Mouse (Mus musculus) right cerebral cortex, postnatal 4 days (tissue): ENCODE results near the gene Zbtb25.

ENCODE experiments used
- DNase-seq: peaks from one replicate; pipeline ENCODE4 v3.0.0-alpha.2; 2022

Zbtb25 gene

DNA sequence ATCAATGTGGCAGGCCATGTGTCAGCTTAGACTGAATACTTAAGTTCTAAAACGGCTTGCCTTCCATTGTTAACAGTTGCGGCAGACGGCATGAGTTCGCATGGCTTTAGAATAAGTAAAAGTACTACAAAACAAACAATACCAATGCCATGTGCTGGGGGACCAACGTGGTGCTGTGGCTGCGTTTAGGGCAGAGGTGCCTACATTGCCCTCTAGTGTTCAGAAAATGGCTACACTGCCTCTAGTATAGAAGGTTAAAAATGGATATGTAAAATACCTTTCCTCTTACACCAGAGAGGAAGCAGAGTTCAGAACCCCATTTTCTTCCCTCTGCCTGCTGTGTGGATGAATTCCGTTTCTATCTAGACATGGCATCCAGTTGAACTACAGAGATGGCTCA is 7.2 kb upstream of the Zbtb25 start:
- no peak for DNase-seq

DNA sequence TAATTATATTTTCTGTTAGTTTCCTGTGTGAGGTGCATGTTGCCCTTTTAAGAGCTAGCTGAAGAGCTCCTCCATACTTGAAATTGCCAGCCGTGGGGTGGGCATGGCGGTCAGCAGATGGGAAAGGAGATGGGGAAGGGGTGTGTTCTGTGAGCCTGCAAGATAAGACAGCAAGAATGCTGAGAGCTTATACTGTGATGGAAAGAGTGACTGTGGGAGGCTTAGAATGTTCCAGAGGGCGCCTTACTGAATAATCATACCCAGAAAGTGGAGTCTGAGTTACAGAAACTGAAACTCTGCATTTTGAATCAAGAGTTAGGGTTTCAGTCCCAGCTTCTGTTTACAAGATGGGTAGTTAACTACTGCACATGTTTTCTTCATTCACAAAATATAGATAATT is 6.1 kb upstream of the Zbtb25 start:
- DNase-seq = no peak

DNA sequence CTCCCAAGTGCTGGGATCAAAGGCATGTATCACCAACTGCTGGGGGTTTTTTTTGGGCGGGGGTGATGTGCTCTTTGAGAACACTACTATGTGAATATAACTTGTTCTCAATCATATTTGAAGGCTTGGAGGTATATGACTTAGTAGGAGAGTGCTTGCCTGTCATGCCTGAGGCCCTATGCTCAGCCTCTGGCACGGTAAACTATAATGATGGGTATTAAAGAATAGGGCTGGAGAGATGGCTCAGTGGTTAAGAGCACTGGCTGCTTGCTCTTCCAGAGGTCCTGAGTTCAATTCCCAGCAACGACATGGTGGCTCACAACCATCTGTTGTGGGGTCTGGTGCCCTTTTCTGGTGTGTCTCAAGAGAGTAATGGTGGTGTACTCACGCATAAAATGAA is 5.5 kb upstream of the Zbtb25 start:
- DNase-seq = no peak

DNA sequence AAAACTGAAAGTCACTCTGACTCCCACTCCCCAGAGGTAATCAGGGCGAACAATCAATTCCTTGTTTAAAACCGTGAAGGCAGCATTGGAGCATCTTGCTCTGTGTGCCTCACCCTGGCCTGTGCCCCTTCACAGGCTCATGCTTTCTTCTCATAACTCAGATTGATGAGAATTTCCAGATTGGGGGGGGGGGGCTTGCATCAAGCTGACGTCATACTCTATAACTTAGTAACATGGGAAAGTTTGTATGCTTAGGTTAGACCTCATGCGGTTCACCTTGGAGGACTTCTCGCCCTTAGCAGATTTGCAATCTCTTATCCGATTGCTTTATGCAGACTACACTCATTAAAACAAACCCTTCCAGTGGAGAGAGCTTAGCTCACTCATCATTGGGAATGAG is 4.6 kb upstream of the Zbtb25 start:
- DNase-seq = no peak

DNA sequence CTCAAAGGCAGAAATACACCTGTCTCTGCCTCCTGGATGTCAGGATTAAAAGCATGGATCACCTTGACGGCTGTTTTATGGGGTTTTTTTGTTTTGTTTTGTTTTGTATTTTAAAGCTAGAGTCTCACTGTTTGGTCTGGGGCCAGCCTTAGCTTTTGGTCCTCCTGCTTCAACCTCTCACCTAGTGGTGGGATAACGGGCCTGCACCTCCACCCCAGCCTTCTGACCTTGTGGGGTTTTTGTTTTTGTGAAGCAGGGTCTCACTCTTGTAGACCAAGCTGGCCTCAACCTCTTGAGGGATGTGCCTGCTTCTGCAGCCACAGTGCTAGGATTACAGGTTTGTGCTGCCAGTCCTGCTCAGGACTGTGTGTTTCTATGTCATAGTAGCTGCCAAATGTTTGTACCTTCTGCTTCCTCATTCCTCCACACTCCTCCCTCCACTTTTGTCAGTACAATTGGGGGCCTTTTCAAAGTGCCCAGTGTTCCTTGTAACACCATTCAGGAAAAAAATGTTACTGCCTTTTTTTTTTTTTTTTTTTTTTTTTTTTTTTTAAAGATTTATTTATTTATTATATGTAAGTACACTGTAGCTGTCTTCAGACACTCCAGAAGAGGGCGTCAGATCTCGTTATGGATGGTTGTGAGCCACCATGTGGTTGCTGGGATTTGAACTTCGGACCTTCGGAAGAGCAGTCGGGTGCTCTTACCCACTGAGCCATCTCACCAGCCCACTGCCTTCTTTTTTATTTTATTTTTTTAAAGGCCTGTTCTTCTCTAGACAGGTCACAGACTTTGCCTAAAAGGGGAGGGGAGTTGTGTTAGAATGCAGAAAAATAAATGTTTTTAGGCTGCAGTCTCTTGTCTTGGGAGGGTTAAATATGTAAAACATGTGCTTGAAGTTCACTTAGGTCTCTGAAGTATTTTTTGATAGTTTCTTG is 3.7 kb upstream of the Zbtb25 start:
- DNase-seq = no peak

DNA sequence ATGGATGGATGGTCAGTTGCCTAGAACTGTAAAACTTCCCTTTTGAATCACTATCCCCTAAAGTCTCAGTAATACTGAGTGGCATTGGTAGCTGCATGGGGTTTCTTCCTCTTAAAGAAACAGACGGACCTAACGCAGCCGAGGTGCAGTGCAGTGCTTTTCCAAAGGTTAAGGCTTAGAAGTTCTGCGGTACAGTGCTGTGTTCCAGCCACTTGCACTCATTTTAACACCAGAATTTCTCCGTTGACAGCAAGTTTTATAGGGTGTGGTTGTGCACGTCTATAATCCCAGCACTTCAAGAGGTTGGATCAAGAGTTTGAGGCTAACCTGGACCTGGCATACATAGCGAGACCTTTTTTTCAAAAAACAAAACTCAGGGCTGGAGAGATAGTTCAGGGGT is 2.6 kb upstream of the Zbtb25 start:
- DNase-seq = no peak

DNA sequence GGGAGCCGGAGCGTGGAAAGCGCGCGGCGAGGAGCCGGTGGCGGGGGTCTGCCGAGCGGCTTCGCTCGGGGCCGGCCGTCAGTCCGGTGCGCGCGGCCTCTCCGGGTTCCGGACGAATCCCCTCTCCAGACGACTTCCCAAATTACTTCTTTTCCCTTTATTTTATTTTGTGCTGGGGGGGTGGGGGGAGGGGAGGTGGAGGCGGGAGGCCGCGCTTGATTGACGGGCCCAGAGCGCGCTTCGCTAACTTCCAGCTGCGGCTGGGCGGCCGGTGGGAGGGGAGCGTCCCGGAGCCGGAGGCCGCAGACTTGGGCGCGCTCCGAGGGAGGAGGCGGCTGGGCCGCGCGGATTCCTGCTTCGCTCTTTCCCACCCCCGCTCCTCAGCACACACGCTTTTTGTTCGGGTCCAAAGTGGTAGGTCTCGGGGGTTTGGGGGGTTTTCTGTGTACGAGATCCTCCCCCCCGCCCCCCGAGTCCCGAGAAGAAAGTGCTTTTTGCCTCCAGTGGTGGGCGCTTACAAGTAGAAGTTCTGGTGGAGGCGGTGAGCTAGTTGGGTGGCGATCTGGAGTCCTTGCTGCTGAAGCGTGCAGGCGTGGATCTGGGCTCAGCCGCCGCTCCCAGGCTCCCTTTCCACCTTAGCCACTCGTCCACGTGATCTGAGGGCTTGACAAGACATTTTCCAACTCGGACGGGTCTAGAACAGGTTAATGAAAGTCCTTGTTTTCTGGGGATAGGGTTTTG is 1.6 kb upstream of the Zbtb25 start:
- peak; percentile 52 for DNase-seq

DNA sequence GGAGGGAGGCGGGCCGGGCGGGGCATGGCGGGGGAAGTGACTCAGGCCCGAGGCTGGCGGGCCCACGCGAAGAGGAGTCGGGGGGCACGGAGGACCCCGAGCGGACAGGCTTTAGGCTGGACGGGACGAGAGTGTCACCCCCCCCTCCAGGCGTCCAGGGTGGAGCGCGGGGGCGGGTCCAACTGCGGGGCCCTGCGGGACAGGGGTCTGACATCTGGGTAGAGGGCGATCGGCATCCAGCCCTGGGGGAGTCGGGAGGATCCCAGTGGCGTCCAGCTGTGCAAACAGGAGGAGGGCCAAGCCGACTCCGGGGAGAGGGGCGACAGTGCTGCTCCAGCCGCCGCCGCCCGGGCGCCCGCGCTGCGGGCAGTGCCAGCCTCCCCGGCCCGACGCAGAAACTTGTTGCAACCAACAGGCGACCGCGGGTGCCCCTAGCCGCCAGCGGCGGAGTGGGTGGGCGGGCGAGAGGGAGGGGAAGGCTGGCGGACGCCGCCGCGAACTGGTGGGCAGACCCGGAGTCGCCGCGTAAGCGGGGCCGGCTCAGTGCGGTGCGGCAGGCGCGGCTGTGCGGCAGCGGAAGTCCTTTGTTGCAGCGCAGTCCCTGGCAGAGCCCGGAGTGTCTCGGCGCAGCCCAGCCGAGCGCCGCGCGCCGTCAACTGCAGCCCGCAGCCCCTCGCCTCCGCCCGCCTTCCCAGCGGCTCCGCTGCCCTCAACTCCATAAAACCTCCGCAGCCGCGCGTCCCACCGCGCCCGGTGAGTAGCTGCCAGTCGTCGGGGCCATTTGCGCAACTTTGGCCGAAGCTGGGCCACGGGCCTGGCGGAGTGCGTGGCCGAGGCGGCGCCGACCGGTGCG is 802 bp upstream of the Zbtb25 start, which contains the start of gene Zbtb1:
TSS of gene Zbtb1 (plus strand) at position 289 of the 853 bp plus-strand sequence.
- DNase-seq = peak; percentile 72

DNA sequence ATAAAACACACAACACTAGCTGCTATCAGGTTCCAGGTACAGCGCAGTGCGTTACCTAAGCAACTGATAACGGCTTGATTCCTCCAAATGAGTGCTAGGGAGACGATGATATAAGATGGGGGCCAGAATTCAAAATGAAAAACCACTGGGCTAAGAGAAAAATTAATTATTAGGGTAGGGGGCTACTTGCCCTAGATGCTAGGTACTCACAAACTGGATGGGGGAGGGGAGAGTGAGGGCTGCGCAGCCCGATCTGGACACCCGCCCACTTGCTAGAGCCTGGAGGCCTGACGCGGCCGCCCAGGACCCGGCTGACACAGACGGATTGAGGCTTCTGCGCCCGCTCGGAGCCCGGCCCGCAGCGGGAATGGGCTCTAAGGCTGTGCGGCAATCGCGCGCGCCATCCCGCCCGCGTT is 604 bp downstream of the Zbtb25 start:
- peak; percentile 72 for DNase-seq

DNA sequence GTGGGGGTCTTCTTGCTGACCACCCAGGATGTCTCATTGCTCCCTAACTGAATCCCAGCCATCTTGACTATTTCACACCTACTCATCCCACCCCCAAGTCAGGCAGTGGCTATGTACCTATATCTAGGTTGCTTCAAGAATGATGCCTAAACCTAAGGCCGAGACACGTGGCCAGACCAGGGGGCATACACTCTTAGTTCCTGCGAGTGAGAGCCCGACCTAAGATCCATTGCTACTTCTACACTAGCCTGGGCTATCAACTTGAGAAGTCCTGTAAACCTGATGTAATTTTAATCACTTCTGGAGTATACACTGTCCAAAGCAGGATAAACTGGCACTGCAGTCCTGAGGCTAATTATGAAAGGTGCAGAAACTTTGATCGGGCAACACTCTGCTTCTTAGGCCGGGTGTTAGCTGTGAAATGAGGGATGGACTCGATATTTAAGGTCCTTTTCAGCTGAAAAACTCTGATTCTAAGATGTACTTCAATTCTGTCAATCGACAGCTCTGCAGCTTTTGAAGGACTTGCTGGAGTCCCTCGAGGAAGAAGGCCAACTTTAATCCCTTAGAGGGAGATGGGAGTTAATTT is 1.1 kb downstream of the Zbtb25 start:
- no peak for DNase-seq

DNA sequence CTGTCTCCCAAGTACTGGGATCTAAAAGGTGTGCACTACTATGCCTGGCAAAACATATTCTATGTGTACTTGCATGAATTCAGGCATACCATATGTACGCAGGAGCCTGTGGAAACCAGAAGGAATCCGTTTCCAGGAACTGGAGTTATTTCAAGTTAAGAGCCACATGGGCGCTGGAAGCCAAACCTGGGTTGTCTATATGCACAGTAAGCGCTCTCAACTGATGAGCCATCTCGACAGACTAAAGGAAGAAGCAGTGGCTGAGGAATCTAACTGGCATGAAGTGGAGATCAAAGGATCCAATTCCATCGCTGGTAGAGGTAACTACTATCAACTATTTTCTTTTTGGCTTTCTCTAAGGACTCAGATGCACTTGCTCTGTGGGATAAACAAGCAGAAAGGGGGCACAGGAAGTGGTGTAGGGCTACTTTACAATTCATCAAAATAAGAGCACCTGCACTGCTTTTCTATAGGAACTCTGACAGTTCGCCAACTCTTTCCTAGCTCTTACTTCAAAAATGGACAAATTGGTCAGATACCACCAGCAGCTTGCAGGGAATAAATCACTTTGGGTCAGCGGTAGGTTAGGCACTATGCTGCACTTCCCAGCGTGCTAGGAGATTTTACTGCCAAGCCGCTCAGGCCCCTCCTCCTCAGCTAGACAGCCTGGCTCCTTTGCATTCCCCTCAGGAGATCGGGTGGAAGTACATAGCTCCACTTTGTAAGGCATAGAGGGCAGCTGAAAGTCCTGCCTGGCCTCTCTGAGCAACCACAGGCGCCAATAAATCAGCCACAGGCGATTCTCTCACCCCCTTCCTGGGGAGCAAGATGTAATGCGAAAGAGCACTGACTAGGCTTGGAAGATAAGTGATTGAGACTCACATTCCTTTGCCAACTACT is 2.1 kb downstream of the Zbtb25 start:
- no peak for DNase-seq

DNA sequence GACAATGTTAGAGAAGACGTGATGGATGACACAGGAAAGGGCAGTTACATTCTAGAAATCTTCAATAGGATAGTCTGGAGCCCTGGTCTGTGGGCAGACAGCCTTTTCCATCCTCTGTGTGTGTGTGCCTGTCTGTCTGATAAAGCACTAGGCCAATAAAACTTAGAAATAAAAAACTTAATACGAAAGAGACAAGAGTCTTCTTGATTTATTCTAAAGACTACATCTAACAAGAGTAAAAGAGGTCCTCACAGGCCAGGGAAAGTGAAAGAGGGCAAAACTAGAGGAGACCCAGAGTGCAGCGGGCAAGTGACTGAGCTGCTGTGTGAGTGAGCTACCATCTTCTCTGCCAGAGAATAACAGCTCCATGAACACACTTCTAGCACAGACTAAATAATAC is 3.1 kb downstream of the Zbtb25 start:
- DNase-seq = no peak

DNA sequence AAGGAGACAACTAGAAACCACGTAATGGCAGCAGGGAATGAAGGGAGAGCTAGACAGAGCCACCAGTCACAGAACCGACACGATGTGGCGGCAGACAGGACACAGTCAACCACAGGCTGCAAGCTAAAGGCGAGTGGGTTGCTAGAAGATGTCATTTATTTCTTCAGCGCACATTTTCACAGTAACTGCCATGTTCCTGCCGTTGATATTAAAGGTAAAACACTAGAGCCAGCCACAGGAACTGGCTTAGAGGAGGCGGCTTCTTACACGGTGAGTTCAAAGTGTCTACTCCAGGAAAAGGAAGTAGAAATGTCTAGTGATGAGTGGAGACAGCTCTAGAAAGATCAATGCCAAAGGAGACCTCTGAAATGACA is 7.1 kb downstream of the Zbtb25 start:
- no peak for DNase-seq

DNA sequence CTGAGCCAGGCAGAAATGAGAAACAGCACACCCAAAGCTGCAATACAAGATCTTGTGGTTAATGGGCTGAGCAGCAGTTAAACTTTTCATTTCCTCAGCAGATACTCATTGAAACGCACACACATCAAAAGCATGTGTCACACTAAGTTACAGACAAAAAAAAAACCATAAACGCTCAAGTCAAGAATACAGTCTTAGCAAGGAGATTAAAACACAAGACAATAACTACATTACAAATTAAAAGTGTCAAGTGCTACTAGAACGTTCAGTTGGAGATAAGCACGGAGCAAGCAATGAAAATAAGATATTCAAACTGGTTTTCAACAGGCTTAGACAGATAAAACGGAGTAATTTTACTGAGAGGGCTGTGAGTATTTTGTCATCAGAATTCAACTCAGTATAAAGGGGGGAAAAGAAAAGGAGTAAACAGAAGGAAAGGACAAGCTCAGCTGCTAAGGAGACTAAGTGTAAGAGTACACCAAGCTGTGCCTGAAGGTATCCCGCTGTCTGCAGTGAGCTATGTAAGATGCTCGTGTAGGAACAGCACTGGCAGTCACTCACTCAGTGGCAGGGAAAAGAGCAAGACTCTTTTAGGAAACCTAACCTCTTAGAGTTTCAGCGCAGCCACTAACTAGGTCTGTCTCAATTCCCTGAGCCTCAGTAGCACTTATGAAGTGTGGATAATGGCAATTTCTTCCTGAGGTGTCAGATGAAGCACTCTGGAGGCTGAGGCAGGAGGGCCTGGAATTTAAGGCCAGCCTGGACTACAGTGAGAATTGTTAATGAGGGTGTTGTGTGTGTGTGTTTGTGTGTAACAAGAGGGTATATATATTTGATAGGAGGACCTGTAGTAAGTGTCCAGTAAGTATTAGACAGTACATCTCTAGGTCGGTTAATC is 7.7 kb downstream of the Zbtb25 start:
- DNase-seq = no peak

DNA sequence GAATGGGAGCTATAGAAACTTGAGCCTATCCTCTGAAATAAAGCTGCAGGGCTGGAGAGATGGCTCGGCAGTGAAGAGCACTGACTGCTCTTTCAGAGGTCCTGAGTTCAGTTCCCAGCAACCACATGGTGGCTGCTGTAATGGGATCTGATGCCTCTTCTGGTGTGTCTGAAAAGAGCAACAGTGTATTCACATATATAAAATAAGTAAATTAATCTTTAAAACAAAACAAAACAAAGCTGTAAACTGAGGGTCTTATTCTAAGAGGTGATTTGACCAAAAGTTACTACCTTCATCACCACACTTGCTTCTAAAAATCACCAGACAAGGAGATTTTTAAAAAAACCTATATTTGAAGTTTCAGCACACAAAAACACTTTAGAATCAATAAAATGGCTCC is 8.5 kb downstream of the Zbtb25 start:
- no peak for DNase-seq

DNA sequence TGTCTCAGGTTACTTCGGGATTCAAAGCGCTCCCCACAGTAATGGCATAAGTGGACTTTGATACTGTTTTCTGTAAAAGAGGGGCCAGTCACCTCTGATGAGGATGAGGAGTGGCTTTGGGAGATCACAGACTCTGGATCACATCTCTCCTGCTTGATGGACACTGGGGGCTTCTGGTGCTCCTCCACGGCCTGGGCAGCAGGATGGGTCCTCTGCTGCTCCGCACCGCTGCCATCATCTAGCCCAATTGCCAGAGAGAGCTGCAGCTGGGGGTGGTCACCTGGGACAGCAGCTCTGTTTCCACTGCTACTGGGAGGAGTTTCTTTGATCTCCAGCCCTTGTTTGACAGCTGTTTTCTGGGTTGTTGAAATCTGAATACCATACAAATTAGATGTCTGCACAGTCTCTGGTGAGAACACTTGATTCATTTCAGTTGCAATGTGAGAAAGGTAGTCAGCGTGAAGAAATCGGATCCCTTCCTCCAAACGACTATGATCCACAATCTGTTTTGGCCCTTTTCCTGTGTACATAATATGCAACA is 19.7 kb downstream of the Zbtb25 start:
- no peak for DNase-seq

DNA sequence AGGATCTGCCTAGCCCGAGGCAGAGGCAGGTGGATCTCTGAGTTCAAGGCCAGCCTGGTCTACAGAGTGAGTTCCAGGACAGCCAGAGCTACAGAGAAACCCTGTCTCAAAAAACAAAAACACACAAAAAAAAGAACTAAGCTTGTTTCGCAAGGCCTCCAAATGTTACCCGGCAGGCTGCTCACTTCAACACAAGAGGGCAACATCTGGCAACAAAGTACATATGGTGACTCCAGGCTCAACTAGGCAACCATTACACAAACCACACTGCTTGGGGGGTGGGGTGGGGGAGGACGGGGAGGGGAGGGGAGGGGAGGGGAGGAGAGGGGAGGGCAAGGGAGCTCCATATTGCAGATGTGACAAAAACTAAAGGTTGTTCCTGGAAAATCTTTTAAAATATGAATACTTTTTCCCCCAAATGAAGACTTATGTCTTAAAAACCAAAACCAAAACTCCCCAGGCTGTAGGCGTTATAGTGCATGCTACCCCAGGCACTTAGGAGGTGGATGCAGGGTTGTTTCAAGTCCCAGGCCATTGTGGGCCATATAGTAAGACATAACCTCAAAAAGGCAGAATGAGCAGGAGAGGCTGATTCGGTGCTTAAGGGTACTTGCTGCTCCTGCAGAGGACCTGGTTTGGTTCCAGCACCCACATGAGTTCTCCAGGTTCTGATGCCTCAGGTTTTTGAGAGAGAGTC is 23.5 kb downstream of the Zbtb25 start:
- no peak for DNase-seq

DNA sequence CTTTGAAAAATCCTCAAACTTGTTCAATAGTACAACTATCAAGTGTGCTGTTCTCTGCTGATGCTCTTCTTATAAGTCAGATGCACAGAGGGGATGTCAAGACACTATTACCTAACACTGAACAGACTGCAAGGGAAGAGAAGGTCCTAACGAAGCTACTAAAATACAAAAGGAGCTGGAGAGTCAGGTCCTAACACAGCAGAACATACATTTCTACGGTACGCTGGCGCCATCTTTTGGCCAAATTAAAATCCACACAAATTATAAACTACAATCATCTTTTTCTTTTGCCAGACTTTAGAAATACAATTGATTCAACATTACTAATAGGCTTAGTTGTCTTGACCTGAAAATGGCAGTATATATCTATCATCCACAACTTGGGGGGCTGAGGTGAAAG is 28.3 kb downstream of the Zbtb25 start:
- peak; percentile 68 for DNase-seq

DNA sequence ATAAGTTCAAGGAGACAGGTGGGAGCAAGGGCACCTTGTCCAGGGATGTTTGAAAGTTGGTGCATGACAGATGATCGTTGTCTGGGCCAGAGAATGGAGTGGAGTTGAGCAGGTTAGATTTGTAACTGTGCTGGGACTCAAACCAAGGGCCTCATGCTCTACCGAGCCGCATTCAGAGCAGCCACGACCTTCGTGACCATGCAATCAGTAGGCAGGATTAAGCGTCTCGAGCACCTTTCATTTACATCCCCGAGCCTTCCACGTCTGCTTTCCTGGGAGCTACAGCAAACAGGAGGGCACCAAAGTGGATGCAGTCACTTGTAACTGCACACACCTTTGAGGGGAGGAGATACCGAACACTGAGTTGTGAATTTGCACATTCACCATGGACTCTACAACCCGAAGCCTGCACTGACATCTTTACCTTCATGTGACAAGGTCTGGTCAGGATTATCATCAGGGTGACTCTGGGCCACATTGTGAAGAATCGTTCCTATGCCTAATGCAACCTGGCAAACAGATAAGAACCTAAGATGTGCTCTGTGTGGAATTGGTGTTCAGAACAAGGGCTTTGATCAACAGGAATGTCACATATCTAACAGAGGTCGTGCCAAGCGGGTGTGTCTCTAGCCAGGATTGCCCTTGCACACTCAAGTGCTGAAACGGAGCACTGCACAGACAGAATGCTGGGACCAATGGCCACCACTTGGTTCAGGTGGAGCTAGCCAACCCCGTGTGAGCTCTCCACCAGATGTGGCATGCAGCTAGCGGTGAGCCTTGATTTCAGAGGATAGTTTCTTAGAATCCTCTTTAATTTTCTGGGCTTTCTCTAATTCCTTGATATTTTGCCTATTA is 33.1 kb downstream of the Zbtb25 start:
- DNase-seq = no peak
